14 mouse cellular contexts compared by ENCODE assay signal in the genomic region with DNA sequence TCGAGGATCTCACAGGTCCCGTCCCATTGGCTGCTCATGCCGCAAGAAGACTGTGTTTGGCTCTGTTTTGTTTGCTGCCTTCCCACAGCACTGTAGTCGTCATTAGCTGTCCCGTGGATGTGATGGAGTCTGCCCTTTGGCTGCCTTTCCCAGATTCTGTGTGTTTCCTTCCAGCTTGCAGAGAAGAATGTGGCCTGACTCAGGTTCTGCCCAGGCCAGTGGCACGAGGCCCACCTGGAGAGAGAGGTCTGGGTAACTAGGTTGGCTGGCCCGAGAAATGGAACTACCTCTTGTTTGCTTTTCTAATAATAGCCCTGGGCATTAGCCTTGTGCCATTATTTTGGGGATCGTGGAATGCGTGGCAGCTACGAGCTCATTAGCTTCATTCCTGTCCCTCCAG. TPM values are rescaled to one million over a fixed set of nuclear protein-coding genes. Genes with fewer than 3 reads are reported as not detected.
DNase-seq lines count a peak whose midpoint lies in the region; ATAC-seq and TF ChIP-seq lines count a peak whose summit lies in the region.
"Had no signal": no experiment of that assay in that cellular context is flagged by ENCODE, and none has a peak within 500 bp of the region (broad histone marks: within the 10 kb centered on the region; RNA-seq: fewer than 3 reads in every experiment).

No protein-coding gene starts in this region.

- no peak for TF ChIP-seq EP300 in heart, postnatal 0 days (IDR thresholded peaks at IDR 0.05; ENCODE audit: low read depth)

- peaks cover 11% of the 10 kb centered on the region for H3K36me3 ChIP-seq in heart, postnatal 0 days (replicated peaks; ENCODE audit: control insufficient read depth, insufficient read depth, low read length)
- H3K36me3 ChIP-seq in forebrain, postnatal 0 days (ENCODE audit: insufficient read depth): 0 out of 2 replicates have a peak, but pooled peaks cover 3% of the 10 kb centered on the region
- H3K36me3 ChIP-seq: midbrain, embryonic 12.5 days had no signal

- no peak for ATAC-seq in heart, postnatal 0 days (ENCODE audit: insufficient read depth, low read depth)
- ATAC-seq in megakaryocyte, adult 5-6 weeks (ENCODE audit: poor library complexity, severe bottlenecking): no peak
- no peak for ATAC-seq in forebrain, postnatal 0 days

- no peaks in the 10 kb centered on the region for H3K9me3 ChIP-seq in heart, postnatal 0 days (replicated peaks; ENCODE audit: control insufficient read depth, low read length)
- no peaks in the 10 kb centered on the region for H3K9me3 ChIP-seq in forebrain, postnatal 0 days (ENCODE audit: low read length)
- H3K9me3 ChIP-seq: embryonic facial prominence, embryonic 13.5 days; hindbrain, embryonic 13.5 days; midbrain, embryonic 12.5 days had no signal

- H3K4me1 ChIP-seq in heart, postnatal 0 days (ENCODE audit: control insufficient read depth, insufficient read depth): peaks cover 49% of the 10 kb centered on the region
- H3K4me1 ChIP-seq in olfactory bulb, adult 2 months (ENCODE audit: control insufficient read depth, insufficient read depth, low read length): peaks cover 48% of the 10 kb centered on the region
- peaks cover 22% of the 10 kb centered on the region; the same call in 1 of the 2 replicates for H3K4me1 ChIP-seq in forebrain, postnatal 0 days (ENCODE audit: insufficient read depth)

- H3K27me3 ChIP-seq in heart, postnatal 0 days (ENCODE audit: control insufficient read depth, insufficient read depth, low read length): no peaks in the 10 kb centered on the region
- H3K27me3 ChIP-seq in forebrain, postnatal 0 days (ENCODE audit: insufficient read depth, low read length): no peaks in the 10 kb centered on the region
- H3K27me3 ChIP-seq: CH12.LX; embryonic facial prominence, embryonic 13.5 days; hindbrain, embryonic 13.5 days had no signal

- peak overlapping the region; percentile 29 for H3K4me2 ChIP-seq in heart, postnatal 0 days (ENCODE audit: low read depth, low read length)
- H3K4me2 ChIP-seq in forebrain, postnatal 0 days (ENCODE audit: low read depth): no peak overlapping the region
- H3K4me2 ChIP-seq: embryonic facial prominence, embryonic 13.5 days; hindbrain, embryonic 13.5 days; midbrain, embryonic 12.5 days had no signal

- WGBS in heart, postnatal 0 days: 35% methylated on average over 10 of the region's 10 CpGs
- WGBS in olfactory bulb, adult 2 months: 46% methylated on average over 10 of the region's 10 CpGs
- WGBS in forebrain, postnatal 0 days: 53% methylated on average over 10 of the region's 10 CpGs

- TF ChIP-seq POLR2A in olfactory bulb, adult 2 months (IDR thresholded peaks at IDR 0.05; ENCODE audit: insufficient read depth, low read depth, low read length): no peak

- H3K9ac ChIP-seq in heart, postnatal 0 days (replicated peaks; ENCODE audit: low read depth, low read length): no peak overlapping the region
- H3K9ac ChIP-seq in forebrain, postnatal 0 days: no peak overlapping the region
- H3K9ac ChIP-seq: embryonic facial prominence, embryonic 13.5 days; hindbrain, embryonic 13.5 days; midbrain, embryonic 12.5 days had no signal

- no peak for TF ChIP-seq CTCF in layer of hippocampus, adult 2 months (conservative IDR thresholded peaks at IDR 0.05)
- no peak for TF ChIP-seq CTCF in heart, postnatal 0 days (IDR thresholded peaks at IDR 0.05; ENCODE audit: low read depth)
- no peak for TF ChIP-seq CTCF in olfactory bulb, adult 2 months (IDR thresholded peaks at IDR 0.05; ENCODE audit: insufficient read depth, low read depth, low read length)
- TF ChIP-seq CTCF in forebrain, postnatal 0 days (IDR thresholded peaks at IDR 0.05; ENCODE audit: low read depth): no peak

- no peak overlapping the region; the same call in 1 of the 2 replicates for H3K4me3 ChIP-seq in layer of hippocampus, adult 2 months
- H3K4me3 ChIP-seq in heart, postnatal 0 days (ENCODE audit: low read depth, low read length): no peak overlapping the region
- H3K4me3 ChIP-seq in olfactory bulb, adult 2 months (ENCODE audit: insufficient read depth, low read depth, low read length): no peak overlapping the region
- H3K4me3 ChIP-seq in forebrain, postnatal 0 days (ENCODE audit: low read depth, low read length): no peak overlapping the region
- H3K4me3 ChIP-seq: embryonic facial prominence, embryonic 13.5 days; hindbrain, embryonic 13.5 days; midbrain, embryonic 12.5 days had no signal

- DNase-seq in layer of hippocampus, adult 2 months (ENCODE audit: low spot score in 2 of 2): no peak
- DNase-seq in layer of hippocampus, postnatal 25 days (ENCODE audit: extremely low spot score in 1 of 2, low spot score in 1 of 2): no peak
- peak; percentile 51 for DNase-seq in gastrocnemius, adult 18-20 months (ENCODE audit: low spot score)
- DNase-seq in heart, postnatal 0 days (ENCODE audit: low spot score): peak; percentile 36
- no peak for DNase-seq in forebrain, postnatal 0 days
- no peak for DNase-seq in layer of hippocampus, adult 9-11 months
- DNase-seq: adrenal gland, adult 2 months; thymus, adult 2 months had no signal

- H3K27ac ChIP-seq in layer of hippocampus, adult 2 months: peak overlapping the region; percentile 72; the same call in 1 of the 2 replicates
- peak overlapping the region; percentile 83 for H3K27ac ChIP-seq in heart, postnatal 0 days (ENCODE audit: low read depth)
- peak overlapping the region; percentile 37; the same call in 1 of the 2 replicates for H3K27ac ChIP-seq in olfactory bulb, adult 2 months (ENCODE audit: insufficient read depth, low read depth, low read length)
- H3K27ac ChIP-seq in forebrain, postnatal 0 days (ENCODE audit: low read depth, low read length): no peak overlapping the region
- H3K27ac ChIP-seq: embryonic facial prominence, embryonic 13.5 days; hindbrain, embryonic 13.5 days; midbrain, embryonic 12.5 days had no signal

RNA-seq across cellular contexts. Expression of a gene that starts 4.4 kb away (rescaled TPM):
- total RNA-seq in layer of hippocampus, adult 2 months (2021): 10 to 100 TPM; 28.8 to 30.7 TPM
- total RNA-seq in layer of hippocampus, postnatal 25 days (2021): 10 to 100 TPM; 27.5 to 29.0 TPM
- 10 to 100 TPM; 26.2 to 29.3 TPM for total RNA-seq in gastrocnemius, adult 18-20 months (2021)
- total RNA-seq in heart, postnatal 0 days (2014; rRNA removed; ENCODE audit: low replicate concordance): 17.8 TPM in 2 replicates
- 4.4 and 4.5 TPM in 2 replicates for polyA plus RNA-seq in heart, postnatal 0 days (2015; fragmentation: Nextera tagmentation; extraction: Ambion mirVana)
- polyA plus RNA-seq in olfactory bulb, adult 2 months (2012; ENCODE audit: insufficient read depth, insufficient read length, low replicate concordance, missing spikeins): not detected in 2 replicates
- total RNA-seq in megakaryocyte, adult 5-6 weeks (2015): 35.6 and 43.1 TPM in 2 replicates
- 10.2 and 16.1 TPM in 2 replicates for total RNA-seq in megakaryocyte, adult 5-6 weeks (2017)
- 16.3 and 23.4 TPM in 2 replicates for total RNA-seq in forebrain, postnatal 0 days (2014; rRNA removed)
- polyA plus RNA-seq in forebrain, postnatal 0 days (2015; fragmentation: Nextera tagmentation; extraction: Ambion mirVana): 6.7 and 8.1 TPM in 2 replicates

RNA-seq across cellular contexts. Expression of a gene that starts 22.6 kb away (rescaled TPM):
- 100 to 1,000 TPM; 104 to 109 TPM for total RNA-seq in layer of hippocampus, adult 2 months (2021)
- total RNA-seq in layer of hippocampus, postnatal 25 days (2021): 100 to 1,000 TPM; 115 to 119 TPM
- 1 to 10 TPM; 5.0 to 7.1 TPM for total RNA-seq in gastrocnemius, adult 18-20 months (2021)
- total RNA-seq in heart, postnatal 0 days (2014; rRNA removed; ENCODE audit: low replicate concordance): 21.4 and 21.6 TPM in 2 replicates
- 1.7 and 1.8 TPM in 2 replicates for polyA plus RNA-seq in heart, postnatal 0 days (2015; fragmentation: Nextera tagmentation; extraction: Ambion mirVana)
- polyA plus RNA-seq in olfactory bulb, adult 2 months (2012; ENCODE audit: insufficient read depth, insufficient read length, low replicate concordance, missing spikeins): not detected in 2 replicates
- total RNA-seq in megakaryocyte, adult 5-6 weeks (2015): 44.5 and 48.4 TPM in 2 replicates
- total RNA-seq in megakaryocyte, adult 5-6 weeks (2017): 51.4 and 63.5 TPM in 2 replicates
- total RNA-seq in forebrain, postnatal 0 days (2014; rRNA removed): 68.9 and 78.2 TPM in 2 replicates
- 27.3 and 41.6 TPM in 2 replicates for polyA plus RNA-seq in forebrain, postnatal 0 days (2015; fragmentation: Nextera tagmentation; extraction: Ambion mirVana)

RNA-seq across cellular contexts. Expression of a gene that starts 31.9 kb away (rescaled TPM):
- total RNA-seq in layer of hippocampus, adult 2 months (2021): under 1 TPM; 0.54 to 0.61 TPM
- 1 to 10 TPM in 1 of 2 experiments, under 1 TPM in 1; 0.62 to 1.2 TPM for total RNA-seq in layer of hippocampus, postnatal 25 days (2021)
- under 1 TPM; 0.34 to 0.62 TPM for total RNA-seq in gastrocnemius, adult 18-20 months (2021)
- 0.46 and 2.9 TPM in 2 replicates for total RNA-seq in heart, postnatal 0 days (2014; rRNA removed; ENCODE audit: low replicate concordance)
- 2.3 and 2.4 TPM in 2 replicates for polyA plus RNA-seq in heart, postnatal 0 days (2015; fragmentation: Nextera tagmentation; extraction: Ambion mirVana)
- polyA plus RNA-seq in olfactory bulb, adult 2 months (2012; ENCODE audit: insufficient read depth, insufficient read length, low replicate concordance, missing spikeins): not detected in 2 replicates
- 4.4 and 5.3 TPM in 2 replicates for total RNA-seq in megakaryocyte, adult 5-6 weeks (2015)
- total RNA-seq in megakaryocyte, adult 5-6 weeks (2017): 4.7 and 5.0 TPM in 2 replicates
- 1.5 and 2.3 TPM in 2 replicates for total RNA-seq in forebrain, postnatal 0 days (2014; rRNA removed)
- polyA plus RNA-seq in forebrain, postnatal 0 days (2015; fragmentation: Nextera tagmentation; extraction: Ambion mirVana): 1.7 and 1.8 TPM in 2 replicates

RNA-seq across cellular contexts. Expression of a gene that starts 50.2 kb away (rescaled TPM):
- 100 to 1,000 TPM; 201 to 210 TPM for total RNA-seq in layer of hippocampus, adult 2 months (2021)
- total RNA-seq in layer of hippocampus, postnatal 25 days (2021): 100 to 1,000 TPM; 205 to 214 TPM
- total RNA-seq in gastrocnemius, adult 18-20 months (2021): 10 to 100 TPM; 11.8 to 16.8 TPM
- 37.7 and 40.3 TPM in 2 replicates for total RNA-seq in heart, postnatal 0 days (2014; rRNA removed; ENCODE audit: low replicate concordance)
- 35.9 and 37.0 TPM in 2 replicates for polyA plus RNA-seq in heart, postnatal 0 days (2015; fragmentation: Nextera tagmentation; extraction: Ambion mirVana)
- polyA plus RNA-seq in olfactory bulb, adult 2 months (2012; ENCODE audit: insufficient read depth, insufficient read length, low replicate concordance, missing spikeins): not detected in 2 replicates
- total RNA-seq in megakaryocyte, adult 5-6 weeks (2015): 33.0 and 34.4 TPM in 2 replicates
- 24.9 and 25.9 TPM in 2 replicates for total RNA-seq in megakaryocyte, adult 5-6 weeks (2017)
- total RNA-seq in forebrain, postnatal 0 days (2014; rRNA removed): 131 and 146 TPM in 2 replicates
- polyA plus RNA-seq in forebrain, postnatal 0 days (2015; fragmentation: Nextera tagmentation; extraction: Ambion mirVana): 134 and 152 TPM in 2 replicates

Comparison
In these comparisons a context has a peak if more than half of its experiments do, and no peak if none do; other contexts are left out.
1. DNase-seq: peak in gastrocnemius, adult 18-20 months (single experiment) and heart, postnatal 0 days (single experiment); none in layer of hippocampus, adult 2 months (0 of 2), layer of hippocampus, postnatal 25 days (0 of 2), forebrain, postnatal 0 days (single experiment) and layer of hippocampus, adult 9-11 months (single experiment).